Mouse (Mus musculus): ENCODE results near the gene Mfsd4b3. TPM values are rescaled to one million over a fixed set of nuclear protein-coding genes. Genes with fewer than 3 reads are reported as not detected.
"Not testable (repeated sequence)": the region's sequence is repeated elsewhere in the genome, so short reads cannot be mapped to it uniquely, and the experiment has no call there.

Mfsd4b3 gene
- polyA plus RNA-seq, 1 experiment from 2014 or later, result 0.11 TPM

DNA sequence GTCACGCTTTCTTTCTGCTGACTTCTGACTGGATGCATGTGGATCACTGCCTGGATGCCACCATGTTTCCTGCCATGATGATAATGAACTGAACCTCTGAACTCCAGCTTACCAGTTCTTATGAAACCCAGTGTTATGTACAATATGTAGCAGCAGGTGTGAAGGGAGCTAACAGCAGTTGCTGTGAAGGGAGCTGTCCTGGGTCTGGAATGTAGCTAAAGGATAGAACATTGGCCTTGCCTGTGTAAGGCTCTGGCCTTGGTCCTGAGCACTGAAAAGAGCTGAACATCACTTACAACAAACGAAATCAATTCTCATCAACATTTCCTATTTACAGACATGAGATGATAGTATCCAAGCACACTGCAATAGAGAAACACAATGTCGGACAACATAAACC is 7.6 kb upstream of the Mfsd4b3 start:
- H3K9ac ChIP-seq (replicated peaks), result no peak overlapping the region
- H3K36me3 ChIP-seq, result no peaks in the 10 kb centered on the region
- no peak overlapping the region for H3K4me2 ChIP-seq (replicated peaks)
- no peak overlapping the region for H3K27ac ChIP-seq (replicated peaks)
- no peak overlapping the region for H3K4me3 ChIP-seq
- 86% methylated on average over 3 of the region's 3 CpGs for WGBS
- ATAC-seq (ENCODE audit: low FRiP score, low read depth), result no peak
- H3K4me1 ChIP-seq, result no peaks in the 10 kb centered on the region
- H3K9me3 ChIP-seq, result no peaks in the 10 kb centered on the region
- H3K27me3 ChIP-seq, result no peaks in the 10 kb centered on the region

DNA sequence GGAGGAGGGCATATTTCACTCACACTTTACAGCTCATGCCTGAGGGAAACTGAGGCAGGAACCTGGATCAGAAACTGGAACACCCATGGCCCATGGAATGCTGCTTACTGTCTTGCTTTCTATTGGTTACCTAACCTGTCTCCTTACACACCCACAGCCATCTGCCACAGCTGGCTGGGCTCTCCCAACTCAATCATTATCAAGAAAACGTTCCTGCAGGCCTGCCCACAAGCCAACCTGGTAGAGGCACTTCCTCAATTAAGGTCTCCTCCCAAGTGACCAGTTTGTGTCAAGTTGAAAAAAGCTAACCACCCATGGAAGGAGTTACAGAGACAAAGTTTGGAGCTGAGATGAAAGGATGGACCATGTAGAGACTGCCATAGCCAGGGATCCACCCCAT is 2.0 kb upstream of the Mfsd4b3 start:
- no peak for ATAC-seq (ENCODE audit: low FRiP score, low read depth)
- Histone ChIP-seq H3K4me1 (peaks cover 3% of the 10 kb centered on the region; the same call in 1 of the 2 replicates), H3K4me2 (replicated peaks) (no peak overlapping the region), H3K4me3 (no peak overlapping the region), H3K36me3 (no peaks in the 10 kb centered on the region), H3K9ac (replicated peaks) (no peak overlapping the region), H3K9me3 (no peaks in the 10 kb centered on the region), H3K27ac (replicated peaks) (no peak overlapping the region), H3K27me3 (peaks cover 20% of the 10 kb centered on the region)
- 67% methylated on average over 1 of the region's 1 CpGs for WGBS

DNA sequence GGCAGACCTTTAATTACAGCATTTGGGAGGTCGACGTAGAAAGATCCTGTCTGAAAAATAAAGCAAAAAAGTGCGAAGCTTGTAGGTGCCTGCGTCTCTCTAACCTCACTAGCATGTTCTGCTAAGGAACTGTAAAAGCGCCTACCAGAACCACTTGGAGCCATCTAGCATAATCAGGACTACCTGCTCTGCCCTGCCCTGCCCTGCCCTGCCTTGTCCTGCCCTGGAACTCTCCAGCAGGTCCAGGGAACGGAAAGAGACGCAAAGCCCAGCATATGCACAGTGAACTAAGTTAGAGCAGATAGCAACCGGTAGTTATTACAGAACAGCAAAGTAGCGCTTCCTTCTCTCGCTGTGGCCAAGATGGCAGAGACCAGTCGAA is 479 bp upstream of the Mfsd4b3 start:
- Histone ChIP-seq H3K4me2 (replicated peaks) (peak overlapping the region; percentile 87), H3K4me1 (peaks cover 3% of the 10 kb centered on the region; the same call in 1 of the 2 replicates), H3K4me3 (no peak overlapping the region), H3K36me3 (no peaks in the 10 kb centered on the region), H3K9ac (replicated peaks) (no peak overlapping the region), H3K9me3 (no peaks in the 10 kb centered on the region), H3K27ac (replicated peaks) (no peak overlapping the region), H3K27me3 (peaks cover 21% of the 10 kb centered on the region)
- ATAC-seq (ENCODE audit: low FRiP score, low read depth), result peak; percentile 59
- 41% methylated on average over 11 of the region's 11 CpGs for WGBS

DNA sequence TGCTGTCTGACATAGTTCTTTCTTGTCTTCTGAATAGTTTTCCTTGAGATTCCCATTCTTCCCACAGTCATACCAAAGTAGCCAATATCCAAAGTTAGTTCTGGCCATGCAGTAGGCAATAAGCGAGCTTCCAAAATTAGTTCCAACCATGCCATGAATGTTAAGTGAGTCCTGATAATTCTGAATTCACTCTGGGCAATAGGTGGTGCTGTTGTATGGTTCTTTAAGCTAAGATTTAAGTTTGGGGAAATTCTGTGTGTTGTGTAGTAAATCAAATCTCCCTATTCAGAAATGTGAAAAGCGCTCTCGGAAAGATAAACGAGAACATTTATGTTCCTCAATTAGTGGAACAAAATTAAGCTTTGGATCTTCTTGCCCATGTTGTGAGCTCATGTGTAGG is 1.7 kb downstream of the Mfsd4b3 start:
- H3K9ac ChIP-seq (replicated peaks), result no peak overlapping the region
- H3K36me3 ChIP-seq, result no peaks in the 10 kb centered on the region
- ATAC-seq (ENCODE audit: low FRiP score, low read depth), result no peak
- H3K4me2 ChIP-seq (replicated peaks), result no peak overlapping the region
- 79% methylated on average over 4 of the region's 4 CpGs for WGBS
- H3K27me3 ChIP-seq, result peaks cover 21% of the 10 kb centered on the region
- no peak overlapping the region for H3K4me3 ChIP-seq
- peaks cover 3% of the 10 kb centered on the region; the same call in 1 of the 2 replicates for H3K4me1 ChIP-seq
- H3K9me3 ChIP-seq, result no peaks in the 10 kb centered on the region
- no peak overlapping the region for H3K27ac ChIP-seq (replicated peaks)

DNA sequence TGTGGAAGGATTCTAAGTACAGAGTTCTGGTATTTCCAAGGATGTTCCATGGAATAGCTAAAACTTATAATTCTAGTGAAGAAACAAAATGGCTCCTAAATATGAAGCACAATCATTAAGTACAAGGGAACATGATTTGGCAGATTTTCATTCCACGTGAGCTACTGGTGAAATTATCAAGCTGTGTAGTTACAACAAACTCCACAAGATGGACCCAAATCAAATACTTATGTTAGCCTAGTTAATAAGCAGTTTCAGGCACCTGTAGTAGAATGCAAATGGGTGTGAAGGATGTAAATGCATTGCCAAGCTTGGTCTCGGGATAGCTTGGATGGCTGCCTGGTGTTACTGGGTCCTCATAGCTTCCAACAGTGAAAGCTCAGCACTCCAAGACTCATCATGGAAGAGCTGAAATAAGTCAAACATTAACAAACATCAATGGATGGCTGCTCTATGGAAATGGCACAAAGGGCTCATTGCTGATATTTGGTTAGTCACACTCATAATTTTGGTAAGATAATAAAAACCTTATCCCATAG is 3.5 kb downstream of the Mfsd4b3 start:
- Histone ChIP-seq H3K36me3 (no peaks in the 10 kb centered on the region), H3K4me2 (replicated peaks) (no peak overlapping the region), H3K9ac (replicated peaks) (no peak overlapping the region), H3K9me3 (no peaks in the 10 kb centered on the region), H3K4me3 (no peak overlapping the region), H3K4me1 (peaks cover 3% of the 10 kb centered on the region; the same call in 1 of the 2 replicates), H3K27me3 (peaks cover 26% of the 10 kb centered on the region), H3K27ac (replicated peaks) (no peak overlapping the region)
- ATAC-seq (ENCODE audit: low FRiP score, low read depth), result no peak
- 80% methylated on average over 2 of the region's 2 CpGs for WGBS

DNA sequence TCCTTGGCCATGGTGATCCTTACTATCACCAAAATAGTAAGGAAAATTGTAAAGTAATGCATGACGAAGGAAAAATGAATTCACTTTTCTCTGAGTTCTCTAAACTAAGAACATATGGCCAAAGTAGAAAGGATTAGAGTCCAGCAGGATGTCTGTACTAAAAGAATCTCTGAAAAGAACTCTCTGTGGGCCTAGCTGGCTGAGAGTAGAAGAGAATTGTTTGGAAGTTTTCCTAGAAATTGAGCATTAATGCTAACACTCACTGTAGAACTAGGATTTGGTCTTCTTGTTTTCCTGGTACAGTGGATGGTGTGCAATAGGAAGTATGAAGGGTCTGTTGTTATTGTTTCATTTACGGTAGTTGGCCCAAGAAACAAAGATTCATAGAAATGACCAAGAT is 4.8 kb downstream of the Mfsd4b3 start:
- no peak for ATAC-seq (ENCODE audit: low FRiP score, low read depth)
- no peak overlapping the region for H3K9ac ChIP-seq (replicated peaks)
- H3K4me1 ChIP-seq, result peaks cover 3% of the 10 kb centered on the region; the same call in 1 of the 2 replicates
- peaks cover 25% of the 10 kb centered on the region for H3K27me3 ChIP-seq
- H3K4me2 ChIP-seq (replicated peaks), result no peak overlapping the region
- no peak overlapping the region for H3K4me3 ChIP-seq
- no peak overlapping the region for H3K27ac ChIP-seq (replicated peaks)
- H3K9me3 ChIP-seq, result no peaks in the 10 kb centered on the region
- WGBS, result 83% methylated on average over 2 of the region's 2 CpGs
- H3K36me3 ChIP-seq, result no peaks in the 10 kb centered on the region

DNA sequence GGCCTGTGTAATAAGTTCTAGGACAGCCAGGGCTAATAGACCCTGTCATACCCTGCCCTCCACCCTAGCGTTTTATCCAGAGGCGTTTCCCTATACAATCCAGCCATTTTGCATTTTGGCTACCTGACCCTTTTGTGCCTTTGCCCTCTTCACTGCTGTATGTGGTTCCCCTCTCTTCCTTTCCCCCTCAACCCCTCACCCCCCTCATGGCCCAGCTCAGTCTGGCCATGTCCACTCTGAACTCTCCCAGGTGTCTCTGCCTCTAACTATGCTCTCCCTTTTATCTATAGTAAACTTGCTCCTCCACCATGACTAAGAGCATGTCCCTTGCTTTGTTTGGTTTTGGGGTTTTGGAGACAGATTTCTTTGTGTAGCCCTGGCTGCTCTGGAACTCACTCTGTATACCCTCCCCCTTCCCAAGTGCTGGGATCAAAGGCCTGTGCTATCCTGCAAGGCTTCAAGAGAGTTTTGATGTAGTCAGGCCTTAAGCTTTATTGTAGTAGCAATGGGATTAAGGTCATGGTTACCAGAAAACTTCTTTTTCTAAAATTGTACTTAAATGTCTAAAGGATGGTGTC is 10.5 kb downstream of the Mfsd4b3 start:
- WGBS, result 63% methylated on average over 2 of the region's 2 CpGs
- H3K4me2 ChIP-seq (replicated peaks), result no peak overlapping the region
- H3K9ac ChIP-seq (replicated peaks), result no peak overlapping the region
- peaks cover 17% of the 10 kb centered on the region for H3K27me3 ChIP-seq
- no peak overlapping the region for H3K27ac ChIP-seq (replicated peaks)
- ATAC-seq (ENCODE audit: low FRiP score, low read depth), result peak; percentile 38
- no peaks in the 10 kb centered on the region for H3K4me1 ChIP-seq
- no peaks in the 10 kb centered on the region for H3K36me3 ChIP-seq
- no peaks in the 10 kb centered on the region for H3K9me3 ChIP-seq
- no peak overlapping the region for H3K4me3 ChIP-seq

DNA sequence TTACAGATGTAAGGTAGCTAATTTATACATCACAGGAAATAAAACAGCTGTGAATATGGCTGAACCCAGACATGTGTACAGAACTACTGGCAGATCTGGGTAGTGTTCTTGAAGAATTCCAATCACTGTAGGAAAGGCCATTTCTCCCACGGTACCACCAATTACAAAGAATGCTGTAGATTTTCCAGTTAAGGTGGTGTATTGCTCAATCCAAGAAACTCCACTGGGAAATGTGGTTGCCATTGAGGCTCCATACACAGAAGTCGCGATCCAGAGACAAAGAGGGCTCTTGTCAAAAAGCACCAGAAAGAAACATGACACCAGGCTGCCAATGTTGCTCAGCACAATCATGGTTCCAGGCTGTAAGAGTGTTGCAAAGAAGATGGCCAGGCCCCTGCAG is 12.8 kb downstream of the Mfsd4b3 start:
- peaks cover 11% of the 10 kb centered on the region for H3K27me3 ChIP-seq
- 87% methylated on average over 3 of the region's 3 CpGs for WGBS
- not testable (repeated sequence) for ATAC-seq (ENCODE audit: low FRiP score, low read depth)

DNA sequence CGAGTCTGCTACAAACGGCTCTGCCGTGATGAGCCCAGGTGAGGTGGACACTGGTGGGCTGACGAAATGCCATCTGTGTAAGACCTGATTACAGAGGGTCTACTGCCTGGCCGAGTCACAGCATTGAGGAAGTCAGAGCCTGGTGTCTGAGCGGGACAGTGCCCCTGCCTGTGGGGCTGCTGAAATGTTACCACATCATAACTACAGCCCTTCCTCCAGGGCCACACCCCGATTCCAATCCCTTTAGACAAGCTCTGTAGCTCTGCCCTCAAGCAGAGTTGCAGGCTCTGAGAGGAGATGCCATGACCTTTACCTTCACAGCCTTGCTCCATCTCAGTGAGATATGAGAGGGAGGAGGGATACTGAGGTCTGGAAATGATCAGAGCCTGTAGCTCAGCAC is 23.4 kb downstream of the Mfsd4b3 start:
- H3K9me3 ChIP-seq, result no peaks in the 10 kb centered on the region
- H3K36me3 ChIP-seq, result no peaks in the 10 kb centered on the region
- no peak overlapping the region for H3K27ac ChIP-seq (replicated peaks)
- no peak overlapping the region for H3K9ac ChIP-seq (replicated peaks)
- no peak overlapping the region for H3K4me3 ChIP-seq
- H3K4me1 ChIP-seq, result no peaks in the 10 kb centered on the region
- 80% methylated on average over 7 of the region's 7 CpGs for WGBS
- no peak overlapping the region for H3K4me2 ChIP-seq (replicated peaks)
- H3K27me3 ChIP-seq, result no peaks in the 10 kb centered on the region
- ATAC-seq (ENCODE audit: low FRiP score, low read depth), result no peak

More for the DNA sequence above, 12.8 kb downstream of the Mfsd4b3 start:
- H3K27ac ChIP-seq (replicated peaks); H3K9me3 ChIP-seq; H3K4me3 ChIP-seq; H3K9ac ChIP-seq (replicated peaks); H3K4me1 ChIP-seq; H3K4me2 ChIP-seq (replicated peaks); H3K36me3 ChIP-seq: not testable (repeated sequence)

DNA sequence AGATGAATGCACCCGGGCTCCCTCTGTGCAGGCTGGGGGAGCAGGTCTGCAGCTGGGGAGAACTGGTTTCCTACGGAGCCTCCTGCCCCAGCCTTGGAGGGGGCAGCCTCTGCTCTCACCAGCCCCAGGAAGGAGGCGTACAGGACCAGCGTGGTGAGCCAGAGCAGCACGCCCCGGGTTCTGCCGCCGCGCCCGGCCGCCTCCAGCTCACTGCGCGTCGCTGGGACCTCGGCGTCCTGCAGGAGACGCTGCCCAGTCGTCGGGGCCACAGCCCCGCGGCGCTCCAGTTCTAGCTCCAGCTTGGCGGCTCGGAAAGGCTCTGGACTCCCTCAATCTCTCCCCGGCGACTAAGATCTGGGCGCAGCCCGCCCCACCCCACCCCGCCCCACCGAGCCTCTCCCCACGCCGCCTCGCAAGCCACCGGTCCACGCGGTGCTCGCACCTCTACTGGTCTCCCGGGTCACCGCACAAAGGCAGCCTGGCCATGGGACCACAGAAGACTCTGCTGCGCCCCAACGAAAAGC is 33.3 kb downstream of the Mfsd4b3 start, which contains the start of gene Mfsd4b2:
Gene Mfsd4b2, minus strand, starts transcription at position 308 of the 524 bp plus-strand sequence.
- Histone ChIP-seq H3K4me1 (peaks cover 9% of the 10 kb centered on the region; the same call in 1 of the 2 replicates), H3K27ac (replicated peaks) (no peak within 1 kb of the TSS), H3K27me3 (peaks cover 23% of the 10 kb centered on the region), H3K4me3 (peak within 1 kb of the TSS; percentile 49), H3K9ac (replicated peaks) (peak within 1 kb of the TSS; percentile 54), H3K4me2 (replicated peaks) (peak within 1 kb of the TSS; percentile 86), H3K9me3 (no peaks in the 10 kb centered on the region), H3K36me3 (no peaks in the 10 kb centered on the region)
- under 1% methylated on average over 41 of the region's 41 CpGs for WGBS
- ATAC-seq (ENCODE audit: low FRiP score, low read depth), result peak; percentile 49

DNA sequence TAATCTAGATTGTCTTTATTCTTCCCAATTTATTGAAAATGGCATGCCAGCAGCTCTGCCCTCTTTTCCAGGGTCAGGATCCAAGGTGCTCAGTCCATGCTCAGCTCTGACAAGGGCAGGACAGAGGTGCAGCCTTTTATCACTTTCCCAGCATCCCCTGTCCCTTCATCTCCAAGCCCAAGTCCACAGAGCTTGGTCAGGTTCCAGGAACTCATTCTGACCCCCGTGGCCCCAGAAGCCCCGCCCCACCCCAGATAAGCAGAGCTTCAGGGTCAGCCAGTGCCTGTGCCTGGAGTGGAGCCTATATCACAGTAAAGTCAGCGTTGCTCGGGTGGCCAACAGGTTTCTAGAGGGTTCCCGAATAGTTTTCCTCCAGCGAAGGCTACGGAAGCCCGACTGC is 35.4 kb downstream of the Mfsd4b3 start:
- H3K4me2 ChIP-seq (replicated peaks); H3K9ac ChIP-seq (replicated peaks); H3K4me1 ChIP-seq; H3K27ac ChIP-seq (replicated peaks); H3K9me3 ChIP-seq; ATAC-seq (ENCODE audit: low FRiP score, low read depth); H3K4me3 ChIP-seq; H3K36me3 ChIP-seq: not testable (repeated sequence)
- WGBS, result 78% methylated on average over 8 of the region's 8 CpGs
- peaks cover 23% of the 10 kb centered on the region for H3K27me3 ChIP-seq

DNA sequence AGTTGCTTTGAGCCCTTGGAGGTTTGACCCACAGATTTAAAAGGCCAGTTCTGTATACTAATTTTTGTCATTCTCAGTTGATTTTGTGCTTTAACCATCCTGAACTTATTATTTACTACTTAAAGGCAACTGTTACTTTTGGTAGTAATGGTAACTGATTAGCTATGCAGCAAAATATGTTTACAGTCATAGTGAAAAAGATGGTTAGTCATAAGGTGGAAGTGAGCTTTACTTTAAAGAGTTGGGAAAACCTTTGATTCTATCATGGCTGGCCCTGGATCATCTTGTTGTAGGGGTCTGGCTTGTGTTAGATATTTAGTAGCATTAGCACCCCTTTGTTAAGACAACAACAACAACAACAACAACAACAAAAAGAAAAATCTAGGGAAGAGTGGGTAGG is 47.3 kb downstream of the Mfsd4b3 start:
- Histone ChIP-seq H3K27ac (replicated peaks) (no peak overlapping the region), H3K9me3 (no peaks in the 10 kb centered on the region), H3K27me3 (no peaks in the 10 kb centered on the region), H3K4me1 (no peaks in the 10 kb centered on the region), H3K4me3 (no peak overlapping the region), H3K4me2 (replicated peaks) (no peak overlapping the region), H3K9ac (replicated peaks) (no peak overlapping the region), H3K36me3 (no peaks in the 10 kb centered on the region)
- ATAC-seq (ENCODE audit: low FRiP score, low read depth), result no peak
